Mouse (Mus musculus): ENCODE results near the gene Mpc2. TPM values are rescaled to one million over a fixed set of nuclear protein-coding genes. Genes with fewer than 3 reads are reported as not detected.

Gene Mpc2
- polyA plus RNA-seq, 1 experiment from 2014 or later = 145 TPM

Other genes with a start within 250 kb of the Mpc2 start
- 87.9 and 92.0 TPM in 2 replicates for gene Tiprl, start 223.6 kb upstream of the Mpc2 start, polyA plus RNA-seq (2016; fragmentation: Nextera tagmentation; extraction: Ambion mirVana)
- gene Gpr161, start 164.8 kb upstream of the Mpc2 start, polyA plus RNA-seq (2016; fragmentation: Nextera tagmentation; extraction: Ambion mirVana) = 0.67 and 1.2 TPM in 2 replicates
- 8.7 and 11.8 TPM in 2 replicates for gene Dcaf6, start 162 bp upstream of the Mpc2 start, polyA plus RNA-seq (2016; fragmentation: Nextera tagmentation; extraction: Ambion mirVana)
- gene Adcy10, start 24.5 kb downstream of the Mpc2 start, polyA plus RNA-seq (2016; fragmentation: Nextera tagmentation; extraction: Ambion mirVana) = not detected in 2 replicates
- gene Mpzl1, start 173.9 kb downstream of the Mpc2 start, polyA plus RNA-seq (2016; fragmentation: Nextera tagmentation; extraction: Ambion mirVana) = 138 and 170 TPM in 2 replicates
- gene Rcsd1, start 249.1 kb downstream of the Mpc2 start, polyA plus RNA-seq (2016; fragmentation: Nextera tagmentation; extraction: Ambion mirVana) = 100 and 130 TPM in 2 replicates

All from heart, embryonic 10.5 days (tissue).